Mouse (Mus musculus): ENCODE measurements around the gene Srrm4.

The Srrm4 gene

DNA sequence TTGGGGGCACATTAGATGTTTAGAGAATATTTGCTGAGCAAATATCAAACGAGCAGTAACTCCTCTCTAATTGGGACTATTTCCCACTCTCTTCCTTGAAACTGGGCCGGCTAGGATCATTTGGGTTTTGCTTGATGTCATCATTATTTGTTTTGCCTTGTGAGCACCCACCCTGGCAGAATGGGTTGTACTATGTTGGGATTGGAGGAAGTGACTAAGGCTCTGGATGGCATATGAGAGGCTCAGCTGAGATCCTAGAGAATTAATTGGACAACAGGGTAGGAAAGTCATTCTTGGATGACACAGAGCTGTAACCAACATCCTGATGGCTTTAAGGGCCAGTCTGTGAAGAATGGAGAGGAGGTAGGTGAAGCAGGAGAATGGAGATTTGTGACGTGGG, 185.1 kb downstream of the Srrm4 start:
- DNase-seq (ENCODE audit: low read depth, low spot score) = no peak

- DNase-seq (ENCODE audit: low read depth, low spot score) = no peak
These were observed 185.7 kb downstream of the Srrm4 start for GRCm38 (mm10) chr5:116405934-116406333.

DNA sequence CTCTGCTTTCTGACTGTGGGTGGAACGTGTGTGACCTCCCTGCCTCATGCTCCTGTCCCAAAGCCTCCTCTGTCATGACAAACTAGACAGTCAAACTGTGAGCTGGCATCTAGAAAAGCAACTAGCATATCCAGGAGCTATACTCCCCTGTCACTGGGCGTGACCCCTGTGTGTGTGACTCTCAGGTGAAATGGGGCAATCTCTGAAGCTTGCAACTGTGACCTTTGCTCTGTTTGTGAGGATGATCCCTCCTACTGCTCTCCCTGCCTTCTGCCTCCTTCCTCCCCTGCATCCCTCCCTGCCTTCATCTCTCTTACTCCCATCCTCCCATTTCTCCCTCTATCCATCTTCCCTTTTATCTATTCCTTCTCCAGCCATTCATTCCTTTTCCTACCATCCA, 187.6 kb downstream of the Srrm4 start:
- DNase-seq (ENCODE audit: low read depth, low spot score) = no peak

GRCm38 (mm10) chr5:116400801-116401200, 190.8 kb downstream of the Srrm4 start:
- no peak for DNase-seq (ENCODE audit: low read depth, low spot score)

DNA sequence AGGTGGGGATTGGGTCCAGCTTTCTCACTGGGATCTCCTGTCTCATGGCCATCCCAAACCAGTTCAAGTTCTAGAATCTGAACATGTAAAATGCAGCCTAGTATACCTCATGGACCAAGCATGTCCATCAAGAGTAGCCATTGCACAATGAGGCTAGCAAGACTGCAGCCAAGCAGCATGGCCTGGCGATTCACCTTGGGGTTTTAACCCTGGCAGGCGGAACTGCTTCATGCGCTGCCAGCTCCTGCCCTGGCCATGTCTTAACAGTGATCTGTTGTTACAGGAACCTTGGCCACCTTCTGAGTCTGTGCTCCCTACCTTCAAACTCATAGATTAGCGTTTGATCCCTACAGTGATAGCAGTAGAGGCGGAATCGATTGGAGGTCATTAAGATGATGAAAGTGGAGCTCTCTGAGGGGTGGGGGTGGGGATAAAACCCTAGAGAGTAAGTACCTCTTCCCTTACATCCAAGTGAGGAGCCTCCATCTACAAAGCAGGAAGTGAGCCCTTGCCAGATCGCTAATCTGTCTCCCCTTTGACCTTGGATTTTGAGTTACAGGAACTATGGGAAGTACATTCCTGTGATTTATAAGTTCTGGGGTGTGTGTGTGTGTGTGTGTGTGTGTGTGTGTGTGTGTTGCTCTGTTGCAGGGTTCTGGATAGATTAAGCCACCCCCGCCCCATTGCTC, 191.4 kb downstream of the Srrm4 start:
- DNase-seq (ENCODE audit: low read depth, low spot score) = no peak

GRCm38 (mm10) chr5:116396104-116396503, 195.5 kb downstream of the Srrm4 start:
- DNase-seq (ENCODE audit: low read depth, low spot score) = no peak

GRCm38 (mm10) chr5:116392603-116393002, 199.0 kb downstream of the Srrm4 start:
- no peak for DNase-seq (ENCODE audit: low read depth, low spot score)

DNA sequence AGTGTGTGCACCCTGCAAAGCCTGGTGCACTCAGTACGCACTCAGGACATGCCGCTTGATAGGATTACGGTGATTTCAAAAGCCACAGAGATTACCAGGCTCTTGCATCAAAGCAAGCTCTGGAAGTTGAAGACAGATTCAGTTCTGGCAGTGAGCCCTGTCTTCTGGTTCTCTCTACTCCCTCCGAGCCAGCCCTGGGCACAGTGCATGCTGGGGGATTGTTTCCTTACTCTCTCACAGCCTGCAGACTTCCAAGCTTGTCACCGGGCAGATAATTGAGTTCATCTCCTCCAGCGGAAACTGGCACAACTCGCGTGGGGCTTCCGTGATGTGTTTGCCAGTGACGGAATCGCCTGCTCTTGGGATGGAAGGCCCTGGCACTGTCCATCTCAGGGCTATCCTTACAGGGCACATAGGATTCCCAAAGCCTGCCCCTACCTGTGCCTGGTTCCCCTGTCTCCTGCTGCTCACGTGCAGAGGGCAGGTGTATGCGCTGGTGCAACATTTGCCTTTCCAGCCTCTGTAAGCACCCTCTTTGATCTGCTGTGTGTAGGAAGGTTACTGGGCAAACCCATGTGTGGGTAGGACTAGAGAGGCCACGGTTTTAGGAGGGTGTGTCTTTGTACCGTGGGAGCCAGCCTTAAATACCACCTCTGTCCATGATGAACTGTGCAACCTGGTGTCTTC, 201.6 kb downstream of the Srrm4 start:
- DNase-seq (ENCODE audit: low read depth, low spot score) = no peak

DNA sequence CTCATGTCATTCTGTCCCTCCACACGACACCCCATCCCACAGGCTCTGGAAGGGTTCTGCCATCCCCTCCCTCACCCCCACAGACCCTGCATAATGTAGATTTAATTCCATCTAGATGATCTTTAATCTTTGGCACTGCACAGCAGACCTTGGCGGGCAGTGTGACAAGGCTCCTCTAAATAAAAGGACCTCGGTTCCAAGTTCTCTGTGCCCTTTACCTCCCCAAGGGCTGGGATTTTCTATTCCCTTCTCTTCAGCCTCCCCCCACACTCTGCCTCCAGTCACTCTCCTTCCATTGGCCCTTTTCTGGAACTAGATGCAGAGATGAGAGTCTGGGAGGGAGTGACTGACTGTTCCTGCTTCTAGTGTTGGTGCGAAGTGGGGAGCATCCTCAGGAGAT, 202.3 kb downstream of the Srrm4 start:
- no peak for DNase-seq (ENCODE audit: low read depth, low spot score)
